Mouse (Mus musculus) left cerebral cortex, adult 2 months (tissue): ENCODE measurements around the gene Ass1. TPM values are rescaled to one million over a fixed set of nuclear protein-coding genes. Genes with fewer than 3 reads are reported as not detected.
A peak's percentile ranks its signal among the peaks of the same experiment; 100 is the strongest.

Experiments used
- DNase-seq, 2 experiments: peaks; one replicate each; pipeline ENCODE4 v3.0.0; 2021 to 2022; ENCODE audit warnings: low spot score in 2 of 2, mixed read lengths in 1 of 2; ENCODE audit errors: extremely low spot score in 1 of 2
- H3K27ac ChIP-seq: fragments of 200-600 bp; 2 replicates; pipeline ENCODE4 v1.8.1; 2022
- H3K4me3 ChIP-seq: fragments of 200-600 bp; 2 replicates; pipeline ENCODE4 v1.8.1; 2022
- CTCF ChIP-seq: fragments of 200-600 bp; IDR thresholded peaks from 2 replicates; pipeline ENCODE4 v1.8.1; 2022; ENCODE audit warnings: antibody characterized with exemption, mild to moderate bottlenecking, moderate library complexity
- intact Hi-C: fragments of 180-260 bp; cut with DNase I; formaldehyde crosslinking; loops from one replicate; pipeline ENCODE4 v1.15.1; 2025
- total RNA-seq, 2 experiments: library from RNA; stranded (reverse); gene quantifications; 2 replicates each; pipeline ENCODE4 v1.2.3; 2021

Ass1 gene
- total RNA-seq, 2 experiments from 2014 or later: 27.7 to 27.8 TPM

DNA sequence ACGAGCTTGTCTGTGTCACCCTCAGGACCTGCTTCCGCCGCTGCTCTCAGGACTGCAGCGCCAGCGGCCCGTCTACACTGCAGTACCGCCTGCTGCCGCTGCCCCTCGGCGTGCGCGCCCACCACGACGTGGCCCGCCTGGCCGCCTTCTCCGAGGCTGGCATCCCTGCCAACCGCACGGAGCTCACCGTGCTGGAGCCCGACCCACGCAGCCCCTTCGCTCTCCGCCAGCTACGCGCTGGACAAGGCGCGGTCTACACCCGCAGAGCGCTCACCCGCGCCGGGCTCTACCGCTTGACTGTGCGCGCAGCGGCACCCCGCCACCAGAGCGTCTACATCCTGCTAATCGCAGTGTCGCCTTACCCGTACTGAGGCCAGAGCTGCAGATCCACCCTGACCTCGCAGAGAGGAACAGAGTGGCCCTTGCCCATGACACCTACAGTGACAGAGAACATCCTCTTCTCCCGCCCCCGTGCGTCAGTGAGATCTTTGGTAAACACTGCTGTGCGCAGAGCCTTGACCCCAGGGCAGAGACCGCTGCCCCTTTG lies 9.9 kb upstream of the Ass1 start:
- intact Hi-C loops: no loop called here
- peak; percentile 21 to 44 for DNase-seq
- H3K27ac ChIP-seq: no peak overlapping the region
- peak overlapping the region; percentile 21; the same call in 1 of the 2 replicates for H3K4me3 ChIP-seq
- peak; percentile 58 for TF ChIP-seq CTCF

DNA sequence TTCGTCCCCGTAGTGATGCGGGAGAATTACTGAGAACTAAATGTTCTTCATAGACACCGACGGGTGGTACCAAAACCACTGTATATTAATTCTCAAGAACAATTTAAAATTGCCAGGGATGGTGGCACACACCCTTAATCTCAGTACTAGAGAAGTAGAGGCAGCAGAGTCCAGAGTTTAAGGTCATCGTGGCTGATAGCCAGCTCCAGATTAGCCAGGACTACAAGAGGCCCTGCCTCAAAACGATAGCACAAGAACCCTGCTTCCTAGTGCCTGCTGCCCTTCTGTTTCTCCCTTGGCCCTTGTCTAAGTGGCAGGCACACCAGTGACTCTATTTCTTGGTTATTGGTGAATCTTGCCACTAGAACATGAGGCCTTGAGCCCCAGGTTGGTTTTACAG lies 9.1 kb upstream of the Ass1 start:
- DNase-seq: no peak
- TF ChIP-seq CTCF: no peak
- Histone ChIP-seq H3K4me3 (no peak overlapping the region), H3K27ac (no peak overlapping the region)
- intact Hi-C loops: no loop called here

- Histone ChIP-seq H3K27ac (no peak overlapping the region), H3K4me3 (no peak overlapping the region)
- intact Hi-C loops: no loop called here
- no peak for DNase-seq
- no peak for TF ChIP-seq CTCF
These were observed 8.0 kb upstream of the Ass1 start for GRCm38 (mm10) chr2:31462051-31462450.

DNA sequence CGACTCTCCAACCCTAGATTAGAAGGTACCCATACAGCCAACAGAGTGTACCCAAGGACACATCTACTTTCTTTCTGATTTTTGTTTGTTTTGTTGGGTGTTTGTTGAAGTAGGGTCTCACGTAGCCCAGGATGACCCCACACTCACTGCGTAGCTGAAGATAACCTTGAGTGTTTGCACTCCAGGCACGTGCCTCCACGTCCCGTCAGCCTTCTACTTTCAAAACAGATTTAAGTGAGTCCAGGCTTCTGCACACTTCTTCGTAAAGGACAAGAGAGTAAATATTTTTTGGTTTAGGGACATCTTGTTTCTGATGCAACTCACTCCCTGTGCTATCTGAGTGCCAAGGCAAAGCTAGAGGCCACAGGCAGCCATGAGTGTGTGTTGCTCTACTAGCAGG lies 6.8 kb upstream of the Ass1 start:
- H3K4me3 ChIP-seq: no peak overlapping the region
- no peak for TF ChIP-seq CTCF
- intact Hi-C loops: no loop called here
- H3K27ac ChIP-seq: no peak overlapping the region
- no peak for DNase-seq

DNA sequence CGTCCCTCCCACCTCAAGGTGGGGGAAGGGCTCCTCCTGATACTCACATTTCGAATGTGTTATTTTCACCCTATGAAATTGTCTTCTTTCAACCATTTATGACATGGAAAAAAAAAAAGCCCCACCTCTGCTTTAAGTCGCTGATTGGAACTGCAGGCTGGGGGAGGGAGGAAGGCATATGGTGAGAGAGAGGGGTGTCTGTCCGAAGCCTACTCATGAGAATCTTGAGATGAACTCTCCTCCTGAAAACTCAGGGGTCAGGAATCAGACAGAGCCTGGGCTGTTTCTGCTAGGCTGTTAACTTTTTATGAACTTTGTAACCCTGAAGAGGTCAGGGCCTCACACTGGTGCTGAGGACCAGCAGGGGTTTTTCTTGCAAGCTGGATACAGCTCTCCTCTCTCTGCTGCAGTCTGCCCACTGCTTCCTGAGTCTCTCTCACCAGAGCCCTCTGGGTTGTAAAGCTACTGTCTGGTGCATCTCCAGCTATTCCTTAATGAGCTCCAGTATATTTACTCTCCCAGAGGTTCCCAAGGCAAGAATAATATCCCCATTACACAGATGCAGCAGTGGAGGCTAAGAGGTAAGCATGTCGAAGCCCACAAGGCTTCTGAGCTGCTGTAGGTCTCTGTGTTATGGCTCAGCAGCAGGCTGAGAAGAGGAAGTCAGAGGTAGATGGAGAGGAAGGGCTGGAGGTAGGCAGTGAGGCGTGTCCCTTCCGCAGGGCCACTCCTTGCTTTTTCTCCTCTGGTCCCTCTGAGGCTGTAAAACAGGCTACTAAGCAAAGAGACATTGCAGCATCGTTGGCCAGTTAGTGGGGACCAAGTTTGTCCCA lies 6.1 kb upstream of the Ass1 start:
- intact Hi-C loops: no loop called here
- Histone ChIP-seq H3K4me3 (no peak overlapping the region), H3K27ac (no peak overlapping the region)
- no peak for TF ChIP-seq CTCF
- DNase-seq: no peak

- intact Hi-C loops: no loop called here
- Histone ChIP-seq H3K4me3 (no peak overlapping the region), H3K27ac (no peak overlapping the region)
- no peak for TF ChIP-seq CTCF
- no peak for DNase-seq
These were observed 5.5 kb upstream of the Ass1 start for GRCm38 (mm10) chr2:31464529-31464910.

- intact Hi-C loops: no loop called here
- Histone ChIP-seq H3K4me3 (no peak overlapping the region), H3K27ac (no peak overlapping the region)
- DNase-seq: no peak
- no peak for TF ChIP-seq CTCF
These were observed 2.5 kb upstream of the Ass1 start for GRCm38 (mm10) chr2:31467457-31467856.

GRCm38 (mm10) chr2:31468857-31469256 lies 1.1 kb upstream of the Ass1 start:
- no peak for DNase-seq
- Histone ChIP-seq H3K27ac (no peak overlapping the region), H3K4me3 (no peak overlapping the region)
- intact Hi-C loops: no loop called here
- TF ChIP-seq CTCF: no peak

DNA sequence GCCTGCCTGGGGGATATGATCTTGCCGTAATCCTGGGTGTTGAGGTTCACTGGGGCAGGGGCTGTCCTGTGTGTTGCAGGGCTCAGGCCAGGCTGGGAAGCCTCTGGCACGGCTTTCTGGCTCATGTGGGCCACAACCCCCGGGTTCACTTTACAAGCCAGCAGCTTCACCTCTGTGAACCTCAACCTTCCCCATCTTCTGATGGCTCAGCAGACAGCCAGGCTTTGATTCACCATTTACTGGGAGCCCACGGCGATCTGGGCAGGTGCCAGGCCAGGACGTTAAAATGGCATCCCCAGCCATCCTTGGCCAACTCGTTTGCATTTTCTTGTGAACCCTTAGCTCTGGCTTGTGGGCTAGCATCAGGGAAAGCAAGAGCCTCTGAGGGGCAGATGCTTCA lies 527 bp upstream of the Ass1 start:
- intact Hi-C loops: no loop called here
- H3K27ac ChIP-seq: no peak overlapping the region; the same call in 1 of the 2 replicates
- no peak for TF ChIP-seq CTCF

GRCm38 (mm10) chr2:31470683-31471385 lies 827 bp downstream of the Ass1 start:
- Histone ChIP-seq H3K4me3 (peak overlapping the region; percentile 44), H3K27ac (peak overlapping the region; percentile 57; the same call in 1 of the 2 replicates)
- intact Hi-C loops: no loop called here
- no peak for DNase-seq
- no peak for TF ChIP-seq CTCF

More for the DNA sequence above, 527 bp upstream of the Ass1 start:
- peak overlapping the region; percentile 44 for H3K4me3 ChIP-seq
- no peak for DNase-seq

DNA sequence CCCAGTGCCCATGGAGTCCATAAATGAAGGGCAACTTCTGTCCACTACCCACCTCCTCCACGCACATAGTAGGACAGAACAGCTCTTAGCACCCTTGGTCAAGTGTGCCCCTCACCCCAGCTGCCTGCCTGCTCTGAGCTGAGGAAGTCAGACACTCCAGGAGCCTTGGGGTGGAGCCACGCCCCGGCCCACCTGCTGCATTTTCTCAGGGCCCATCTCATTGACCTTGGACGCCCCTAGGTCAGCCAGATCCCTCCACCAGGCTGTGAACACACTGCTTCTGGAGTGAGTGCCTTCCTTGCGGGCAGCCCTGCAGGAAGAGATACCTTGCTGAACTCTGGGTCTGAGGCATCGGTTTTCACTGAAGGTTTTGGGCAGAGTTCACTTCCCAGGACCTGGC lies 1.6 kb downstream of the Ass1 start:
- no peak for TF ChIP-seq CTCF
- Histone ChIP-seq H3K4me3 (no peak overlapping the region), H3K27ac (no peak overlapping the region)
- DNase-seq: no peak
- intact Hi-C loops: loop anchor here (1.0 kb wide), 1 partner anchor 36 kb away; no protein-coding TSS in a partner anchor

DNA sequence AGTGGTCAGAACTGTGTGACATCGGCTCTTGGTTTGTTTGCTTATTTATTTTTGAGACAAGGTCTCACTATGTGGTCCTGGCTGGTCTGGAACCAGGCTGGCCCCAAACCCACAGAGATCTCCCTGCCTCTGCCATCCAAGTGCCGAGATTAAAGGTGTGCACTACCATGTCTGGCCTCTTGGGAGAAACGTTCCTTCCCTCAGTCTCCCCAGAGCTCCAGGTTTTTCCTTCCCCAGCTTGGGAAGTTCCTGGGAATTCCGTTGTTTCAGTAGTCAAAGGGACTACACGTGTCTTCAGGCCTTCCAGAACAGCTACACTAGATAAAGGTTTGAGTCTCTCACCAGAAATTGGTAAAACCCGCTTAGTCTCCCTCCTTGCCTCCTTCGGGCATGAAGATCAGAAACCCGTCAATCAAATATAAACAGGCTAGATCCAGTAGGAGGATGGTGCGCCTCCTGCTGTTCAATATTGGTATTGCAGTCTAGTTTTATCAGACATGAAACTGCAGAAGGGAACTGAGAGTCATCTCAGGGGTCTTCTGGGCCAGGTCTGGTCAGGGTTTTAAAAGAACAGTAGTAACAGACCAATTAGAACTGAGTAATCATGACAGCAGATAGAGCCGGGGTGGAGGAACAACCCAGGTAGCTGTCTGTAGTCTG lies 2.5 kb downstream of the Ass1 start:
- no peak for DNase-seq
- no peak overlapping the region for H3K4me3 ChIP-seq
- H3K27ac ChIP-seq: no peak overlapping the region
- intact Hi-C loops: loop anchor here (1.0 kb wide), 1 partner anchor 37 kb away; no protein-coding TSS in a partner anchor
- TF ChIP-seq CTCF: peak; percentile 81
